Mouse (Mus musculus) ovary, adult 10 weeks (tissue): ENCODE results near the gene Olfr1513. TPM values are rescaled to one million over a fixed set of nuclear protein-coding genes. Genes with fewer than 3 reads are reported as not detected.

Experiments used
- polyA plus RNA-seq: library from polyadenylated mRNA; stranded (reverse); fragments of 350-450 nt; fragmentation: Illumina TruSeq; extraction: RNeasy Lipid Tissue Mini Kit (QIAGEN cat#74804); gene quantifications from one replicate; pipeline ENCODE4 v1.2.3, GENCODE M21; 2014

Gene Olfr1513
- polyA plus RNA-seq, result not detected

DNA sequence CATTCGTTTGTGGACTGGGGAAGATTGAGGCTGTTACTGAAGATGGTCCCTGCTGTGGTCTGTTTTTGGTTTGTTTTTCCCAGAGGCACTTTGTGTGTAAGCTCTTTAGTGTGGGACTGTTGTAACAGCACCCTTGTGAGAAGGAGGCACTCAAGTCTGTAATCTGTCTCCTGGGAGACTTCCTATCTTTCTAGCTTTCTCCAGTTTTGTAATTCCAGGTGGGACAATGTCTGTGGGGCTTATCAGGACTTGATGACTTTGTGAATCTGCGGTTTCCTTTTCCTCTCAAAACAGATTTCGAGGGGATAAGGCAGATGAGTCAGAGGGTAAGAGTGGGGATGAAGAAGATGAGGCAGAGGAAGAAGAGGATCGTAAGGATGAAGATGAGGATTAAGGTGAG, at the start of gene Olfr1513:
Gene Olfr1513 (minus strand): TSS at position 101 of the 400 bp plus-strand sequence.

GRCm38 (mm10) chr14:52397279-52397678, 41.1 kb upstream of the Olfr1513 start, which contains the start of gene Olfr1511:
Gene Olfr1511, minus strand, starts transcription at chr14:52397379.

GRCm38 (mm10) chr14:52379068-52379467, 22.9 kb upstream of the Olfr1513 start, which contains the start of gene Olfr1512:
Gene Olfr1512, minus strand, starts transcription at chr14:52379168.

DNA sequence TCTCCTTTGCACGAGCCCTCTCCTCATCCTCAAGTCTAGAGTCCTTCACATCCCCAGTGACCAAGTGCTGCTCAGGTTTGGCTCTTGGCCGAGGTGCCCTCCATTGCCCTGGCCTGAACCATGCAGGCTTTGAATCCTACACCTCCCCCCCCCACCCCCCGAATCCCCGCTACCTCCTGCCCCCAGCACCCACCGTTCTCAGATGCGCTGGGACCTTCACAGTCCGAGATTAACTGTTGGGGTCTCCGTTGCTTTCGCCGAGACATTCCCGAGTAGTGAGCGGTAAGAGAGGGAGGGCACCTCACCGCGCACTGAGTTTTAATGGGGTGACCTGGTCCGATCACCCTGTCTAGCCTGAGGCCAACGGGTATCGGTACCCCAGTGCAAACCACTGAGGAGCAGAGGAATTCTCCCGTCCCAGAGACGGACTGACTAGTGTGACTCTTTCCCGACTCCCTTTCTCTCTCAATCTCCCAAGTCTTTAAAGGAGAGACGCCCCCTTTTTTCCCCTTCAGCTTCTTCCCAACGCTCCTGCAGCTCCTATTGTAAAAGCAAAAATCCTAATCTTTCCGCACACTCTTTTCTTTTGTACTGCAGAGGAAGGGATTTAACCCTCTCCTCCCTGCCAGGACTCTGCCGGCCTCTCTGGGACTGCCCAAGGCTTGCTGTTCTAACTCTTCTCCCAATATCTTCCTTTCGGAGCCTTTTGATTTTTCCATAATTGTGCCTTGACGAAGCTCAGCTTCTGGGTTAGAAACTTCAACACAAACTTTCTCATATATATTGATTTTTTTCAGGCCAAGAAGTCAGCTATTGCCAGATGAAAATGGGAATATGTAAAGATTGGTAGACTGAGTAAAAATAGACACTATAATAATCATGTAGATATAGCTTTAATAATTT, 28.0 kb downstream of the Olfr1513 start, which contains the start of gene Sall2:
Gene Sall2 (minus strand): TSS at position 853 of the 903 bp plus-strand sequence.

GRCm38 (mm10) chr14:52304644-52305271, 51.5 kb downstream of the Olfr1513 start, which contains the start of gene Mettl3:
Gene Mettl3, minus strand, starts transcription at chr14:52305128.

Other genes starting within 250 kb of the Olfr1513 start
- 1.2 TPM for gene Rpgrip1, start 245.7 kb downstream of the Olfr1513 start, polyA plus RNA-seq
- gene Supt16, start 159.0 kb downstream of the Olfr1513 start, polyA plus RNA-seq, result 121 TPM
- 122 TPM for gene Chd8, start 98.6 kb downstream of the Olfr1513 start, polyA plus RNA-seq
- 51.2 TPM for gene Tox4, start 77.3 kb downstream of the Olfr1513 start, polyA plus RNA-seq
- gene Rab2b, start 76.9 kb downstream of the Olfr1513 start, polyA plus RNA-seq, result 38.3 TPM
- gene Mettl3, start 51.3 kb downstream of the Olfr1513 start, polyA plus RNA-seq, result 30.6 TPM
- 15.3 TPM for gene Sall2, start 27.6 kb downstream of the Olfr1513 start, polyA plus RNA-seq
- gene Olfr1512, start 22.8 kb upstream of the Olfr1513 start, polyA plus RNA-seq, result not detected
- not detected for gene Olfr1511, start 41.0 kb upstream of the Olfr1513 start, polyA plus RNA-seq
- not detected for gene Olfr1510, start 58.0 kb upstream of the Olfr1513 start, polyA plus RNA-seq
- gene Olfr1509, start 86.6 kb upstream of the Olfr1513 start, polyA plus RNA-seq, result not detected
- not detected for gene Olfr1508, start 111.1 kb upstream of the Olfr1513 start, polyA plus RNA-seq
- gene Olfr1507, start 139.3 kb upstream of the Olfr1513 start, polyA plus RNA-seq, result not detected